Mouse (Mus musculus) adrenal gland, adult 8-10 months (tissue): ENCODE data around the gene Gm14819. TPM values are rescaled to one million over a fixed set of nuclear protein-coding genes. Genes with fewer than 3 reads are reported as not detected.
"Not testable (repeated sequence)": the region's sequence is repeated elsewhere in the genome, so short reads cannot be mapped to it uniquely, and the experiment has no call there.

Experiments
- DNase-seq: peaks from one replicate; pipeline ENCODE4 v3.0.0; 2022
- total RNA-seq, 4 experiments: library from RNA; stranded (reverse); gene quantifications; 2 replicates each; pipeline ENCODE4 v1.2.4; 2022

Gene Gm14819
- not detected for total RNA-seq

GRCm38 (mm10) chrX:35403883-35404282, at the start of gene Gm14819:
Gene Gm14819, plus strand, starts transcription at chrX:35404183.
- not testable (repeated sequence) for DNase-seq
